Mouse (Mus musculus) bone marrow macrophage, adult 2 months (primary cell): Measurements from ENCODE around the gene Fermt1.

Experiments
- CTCF ChIP-seq: IDR thresholded peaks from 2 replicates; pipeline ENCODE4 v1.5.1; 2012; ENCODE audit warnings: low read depth, mild to moderate bottlenecking, low read length, moderate library complexity
- POLR2A ChIP-seq: IDR thresholded peaks from 2 replicates; pipeline ENCODE4 v1.6.1; 2012; ENCODE audit warnings: mild to moderate bottlenecking, low read depth, low read length, borderline replicate concordance

GRCm38 (mm10) chr2:132922076-132922873 lies 23.4 kb downstream of the Fermt1 start:
- no peak for TF ChIP-seq CTCF
- no peak for TF ChIP-seq POLR2A
